Mouse (Mus musculus): ENCODE measurements around the gene Pagr1a. TPM values are rescaled to one million over a fixed set of nuclear protein-coding genes. Genes with fewer than 3 reads are reported as not detected.

The Pagr1a gene
- 0.93 and 1.2 TPM in 2 replicates for polyA plus RNA-seq (2012; rRNA removed; ENCODE audit: low replicate concordance)

GRCm38 (mm10) chr7:127016971-127017949 lies at the start of gene Pagr1a:
Pagr1a (minus strand) TSS chr7:127017352.

GRCm38 (mm10) chr7:127041851-127042672 lies 24.9 kb upstream of the Pagr1a start, which contains the start of gene Kif22:
Kif22 (minus strand) TSS chr7:127042471.

GRCm38 (mm10) chr7:127026984-127027726 lies 10.0 kb upstream of the Pagr1a start, which contains the start of gene Maz:
Maz (minus strand) TSS chr7:127027037.

GRCm38 (mm10) chr7:127020901-127021562 lies 3.9 kb upstream of the Pagr1a start, which contains the start of the genes Gm42742 and Prrt2:
Gm42742 (minus strand) TSS chr7:127021097.
Prrt2 (minus strand) TSS chr7:127021211.

GRCm38 (mm10) chr7:127016481-127016485 lies 869 bp downstream of the Pagr1a start, which contains the start of gene Pagr1b:
Pagr1b (minus strand) TSS chr7:127016484.

GRCm38 (mm10) chr7:127014320-127014719 lies 2.8 kb downstream of the Pagr1a start, which contains the start of gene Mvp:
Mvp (minus strand) TSS chr7:127014621.

GRCm38 (mm10) chr7:126975950-126976866 lies 40.9 kb downstream of the Pagr1a start, which contains the start of gene Cdiptos:
Cdiptos (minus strand) TSS chr7:126976098.

GRCm38 (mm10) chr7:126975893-126975949 lies 41.4 kb downstream of the Pagr1a start, which contains the start of gene Cdipt:
Cdipt (plus strand) TSS chr7:126975914.

Other genes with a start within 250 kb of the Pagr1a start
- gene Ypel3, start 240.4 kb downstream of the Pagr1a start, polyA plus RNA-seq (2012; rRNA removed; ENCODE audit: low replicate concordance): 391 and 922 TPM in 2 replicates
- 11.6 and 16.3 TPM in 2 replicates for gene Tbx6, start 235.9 kb downstream of the Pagr1a start, polyA plus RNA-seq (2012; rRNA removed; ENCODE audit: low replicate concordance)
- gene Ppp4c, start 224.9 kb downstream of the Pagr1a start, polyA plus RNA-seq (2012; rRNA removed; ENCODE audit: low replicate concordance): 180 and 199 TPM in 2 replicates
- gene Fam57b, start 219.7 kb downstream of the Pagr1a start, polyA plus RNA-seq (2012; rRNA removed; ENCODE audit: low replicate concordance): 44.5 and 50.4 TPM in 2 replicates
- not detected in 2 replicates for gene 4930451I11Rik, start 185.7 kb downstream of the Pagr1a start, polyA plus RNA-seq (2012; rRNA removed; ENCODE audit: low replicate concordance)
- gene Doc2a, start 169.9 kb downstream of the Pagr1a start, polyA plus RNA-seq (2012; rRNA removed; ENCODE audit: low replicate concordance): 0.04 TPM in 1 of 2 replicates, not detected in the other
- 2.8 and 3.3 TPM in 2 replicates for gene Hirip3, start 155.4 kb downstream of the Pagr1a start, polyA plus RNA-seq (2012; rRNA removed; ENCODE audit: low replicate concordance)
- 67.6 and 89.1 TPM in 2 replicates for gene Ino80e, start 155.0 kb downstream of the Pagr1a start, polyA plus RNA-seq (2012; rRNA removed; ENCODE audit: low replicate concordance)
- gene Taok2, start 132.6 kb downstream of the Pagr1a start, polyA plus RNA-seq (2012; rRNA removed; ENCODE audit: low replicate concordance): 75.5 and 171 TPM in 2 replicates
- gene Tmem219, start 94.4 kb downstream of the Pagr1a start, polyA plus RNA-seq (2012; rRNA removed; ENCODE audit: low replicate concordance): 96.1 and 130 TPM in 2 replicates
- gene Kctd13, start 88.5 kb downstream of the Pagr1a start, polyA plus RNA-seq (2012; rRNA removed; ENCODE audit: low replicate concordance): 24.1 and 31.6 TPM in 2 replicates
- 0.20 and 0.35 TPM in 2 replicates for gene Asphd1, start 67.8 kb downstream of the Pagr1a start, polyA plus RNA-seq (2012; rRNA removed; ENCODE audit: low replicate concordance)
- gene Sez6l2, start 66.8 kb downstream of the Pagr1a start, polyA plus RNA-seq (2012; rRNA removed; ENCODE audit: low replicate concordance): 3.1 and 3.5 TPM in 2 replicates
- 251 and 278 TPM in 2 replicates for gene Cdipt, start 41.4 kb downstream of the Pagr1a start, polyA plus RNA-seq (2012; rRNA removed; ENCODE audit: low replicate concordance)
- 0.82 and 3.2 TPM in 2 replicates for gene Cdiptos, start 41.3 kb downstream of the Pagr1a start, polyA plus RNA-seq (2012; rRNA removed; ENCODE audit: low replicate concordance)
- 90.2 and 123 TPM in 2 replicates for gene Mvp, start 2.7 kb downstream of the Pagr1a start, polyA plus RNA-seq (2012; rRNA removed; ENCODE audit: low replicate concordance)
- 2.4 and 3.3 TPM in 2 replicates for gene Pagr1b, start 868 bp downstream of the Pagr1a start, polyA plus RNA-seq (2012; rRNA removed; ENCODE audit: low replicate concordance)
- gene Gm42742, start 3.7 kb upstream of the Pagr1a start, polyA plus RNA-seq (2012; rRNA removed; ENCODE audit: low replicate concordance): 26.4 and 46.4 TPM in 2 replicates
- 22.2 and 31.3 TPM in 2 replicates for gene Prrt2, start 3.9 kb upstream of the Pagr1a start, polyA plus RNA-seq (2012; rRNA removed; ENCODE audit: low replicate concordance)
- 126 and 431 TPM in 2 replicates for gene Maz, start 9.7 kb upstream of the Pagr1a start, polyA plus RNA-seq (2012; rRNA removed; ENCODE audit: low replicate concordance)
- 1.8 and 2.1 TPM in 2 replicates for gene Kif22, start 25.1 kb upstream of the Pagr1a start, polyA plus RNA-seq (2012; rRNA removed; ENCODE audit: low replicate concordance)
- 0.34 TPM in 1 of 2 replicates, not detected in the other for gene Zg16, start 70.0 kb upstream of the Pagr1a start, polyA plus RNA-seq (2012; rRNA removed; ENCODE audit: low replicate concordance)
- 52.3 and 188 TPM in 2 replicates for gene AI467606, start 74.0 kb upstream of the Pagr1a start, polyA plus RNA-seq (2012; rRNA removed; ENCODE audit: low replicate concordance)
- 7.9 and 9.5 TPM in 2 replicates for gene Qprt, start 104.9 kb upstream of the Pagr1a start, polyA plus RNA-seq (2012; rRNA removed; ENCODE audit: low replicate concordance)
- 27.8 and 37.7 TPM in 2 replicates for gene Spn, start 120.5 kb upstream of the Pagr1a start, polyA plus RNA-seq (2012; rRNA removed; ENCODE audit: low replicate concordance)
- gene Cd2bp2, start 178.7 kb upstream of the Pagr1a start, polyA plus RNA-seq (2012; rRNA removed; ENCODE audit: low replicate concordance): 20.9 and 26.3 TPM in 2 replicates
- gene Tbc1d10b, start 191.1 kb upstream of the Pagr1a start, polyA plus RNA-seq (2012; rRNA removed; ENCODE audit: low replicate concordance): 33.9 and 43.0 TPM in 2 replicates
- 1.2 and 1,692 TPM in 2 replicates for gene Mylpf, start 191.5 kb upstream of the Pagr1a start, polyA plus RNA-seq (2012; rRNA removed; ENCODE audit: low replicate concordance)
- 9.6 and 16.8 TPM in 2 replicates for gene Zfp553, start 215.7 kb upstream of the Pagr1a start, polyA plus RNA-seq (2012; rRNA removed; ENCODE audit: low replicate concordance)
- 75.4 and 186 TPM in 2 replicates for gene Sept1, start 215.8 kb upstream of the Pagr1a start, polyA plus RNA-seq (2012; rRNA removed; ENCODE audit: low replicate concordance)
- gene Zfp771, start 226.9 kb upstream of the Pagr1a start, polyA plus RNA-seq (2012; rRNA removed; ENCODE audit: low replicate concordance): 47.0 and 163 TPM in 2 replicates
- 48.0 and 48.7 TPM in 2 replicates for gene Dctpp1, start 243.4 kb upstream of the Pagr1a start, polyA plus RNA-seq (2012; rRNA removed; ENCODE audit: low replicate concordance)